Mouse (Mus musculus): ENCODE results near the gene Atp1a1.

GRCm38 (mm10) chr3:101570747-101571514 is 33.6 kb downstream of the Atp1a1 start:
- TF ChIP-seq POLR2A (IDR thresholded peaks at IDR 0.05; ENCODE audit: control insufficient read depth, extremely low read depth, insufficient read depth, low read length, poor library complexity) (no peak), CTCF (IDR thresholded peaks at IDR 0.05; ENCODE audit: borderline replicate concordance, control insufficient read depth, extremely low read depth, insufficient read depth, low read length, poor library complexity) (no peak)

Measured in thymus, adult 2 months (tissue).